Comparison of ENCODE assay signal across 23 mouse cellular contexts in the genomic region with DNA sequence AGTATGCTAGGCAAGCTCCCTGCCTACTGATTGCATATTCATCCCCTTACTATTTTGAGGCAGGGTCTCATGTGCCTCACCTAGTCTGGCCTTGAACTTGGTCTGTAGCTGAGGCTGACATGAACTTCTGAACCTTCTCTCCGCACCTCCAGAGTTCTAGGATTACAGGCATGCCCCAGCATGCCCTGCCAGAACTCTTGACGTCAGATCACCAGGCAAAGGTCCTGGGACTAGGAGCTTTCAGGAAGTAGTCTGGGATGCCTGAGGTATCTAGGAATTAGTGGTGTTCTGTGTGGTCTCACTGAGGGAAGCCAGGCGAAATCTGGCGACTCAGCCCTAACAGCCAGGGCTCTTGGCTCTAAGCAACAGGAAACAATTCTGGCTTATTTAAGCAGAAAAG.
A peak's percentile ranks its signal among the peaks of the same experiment; 100 is the strongest.
DNase-seq lines count a peak whose midpoint lies in the region; ATAC-seq and TF ChIP-seq lines count a peak whose summit lies in the region.
"Had no signal": no experiment of that assay in that cellular context is flagged by ENCODE, and none has a peak within 500 bp of the region (broad histone marks: within the 10 kb centered on the region; RNA-seq: fewer than 3 reads in every experiment).

No protein-coding gene starts in this region.

- no peak for TF ChIP-seq POLR2A in kidney, adult 2 months (IDR thresholded peaks at IDR 0.05; ENCODE audit: low read depth, low read length)

- H3K4me3 ChIP-seq in kidney, adult 2 months (ENCODE audit: insufficient read depth, low read depth, low read length), result no peak overlapping the region
- H3K4me3 ChIP-seq in embryonic facial prominence, embryonic 11.5 days (ENCODE audit: low read depth, low read length), result no peak overlapping the region
- H3K4me3 ChIP-seq in lung, postnatal 0 days (ENCODE audit: low read depth, low read length), result no peak overlapping the region
- H3K4me3 ChIP-seq: embryonic facial prominence, embryonic 13.5 days; forebrain, embryonic 10.5 days; heart, embryonic 13.5 days; liver, embryonic 13.5 days; midbrain, embryonic 10.5 days; stomach, embryonic 15.5 days had no signal

- TF ChIP-seq CTCF in kidney, adult 2 months (conservative IDR thresholded peaks at IDR 0.05; ENCODE audit: insufficient read depth, insufficient read length, low read depth, low read length), result no peak
- no peak for TF ChIP-seq CTCF in lung, postnatal 0 days (IDR thresholded peaks at IDR 0.05)

- no peaks in the 10 kb centered on the region; the same call in 1 of the 2 replicates for H3K4me1 ChIP-seq in kidney, adult 2 months (ENCODE audit: control insufficient read depth, insufficient read depth, low read length)
- H3K4me1 ChIP-seq in embryonic facial prominence, embryonic 11.5 days (ENCODE audit: control insufficient read depth, insufficient read depth, low read length), result no peaks in the 10 kb centered on the region
- H3K4me1 ChIP-seq in lung, postnatal 0 days (ENCODE audit: insufficient read depth, low read depth, low read length), result no peaks in the 10 kb centered on the region
- H3K4me1 ChIP-seq: stomach, embryonic 15.5 days had no signal

- H3K9ac ChIP-seq in embryonic facial prominence, embryonic 11.5 days (replicated peaks; ENCODE audit: low read length), result no peak overlapping the region
- H3K9ac ChIP-seq in lung, postnatal 0 days (replicated peaks; ENCODE audit: low read depth), result no peak overlapping the region
- H3K9ac ChIP-seq: embryonic facial prominence, embryonic 13.5 days; heart, embryonic 13.5 days; liver, embryonic 13.5 days; lung, embryonic 14.5 days; stomach, embryonic 15.5 days had no signal

- ATAC-seq in embryonic facial prominence, embryonic 11.5 days (replicated peaks; ENCODE audit: insufficient number of reproducible peaks, low FRiP score, low TSS enrichment, low read depth), result no peak
- ATAC-seq in lung, postnatal 0 days, result no peak
- ATAC-seq: activated CD4-positive, CD25-positive, alpha-beta regulatory T cell, adult 4 months; hindbrain, postnatal 0 days; intestine, postnatal 0 days had no signal

- 33% methylated on average over 4 of the region's 4 CpGs for whole genome bisulfite sequencing in kidney, adult 2 months
- WGBS in embryonic facial prominence, embryonic 11.5 days, result 47% methylated on average over 4 of the region's 4 CpGs
- 59% methylated on average over 4 of the region's 4 CpGs for WGBS in lung, postnatal 0 days

- no peak overlapping the region for H3K27ac ChIP-seq in kidney, adult 2 months (ENCODE audit: insufficient read depth, low read depth, low read length)
- no peak overlapping the region for H3K27ac ChIP-seq in embryonic facial prominence, embryonic 11.5 days (replicated peaks; ENCODE audit: low read depth, low read length)
- no peak overlapping the region for H3K27ac ChIP-seq in lung, postnatal 0 days (ENCODE audit: low read length)
- H3K27ac ChIP-seq: embryonic facial prominence, embryonic 13.5 days; forebrain, embryonic 10.5 days; heart, embryonic 13.5 days; hindbrain, postnatal 0 days; liver, embryonic 13.5 days; midbrain, embryonic 10.5 days; stomach, embryonic 15.5 days had no signal

- no peaks in the 10 kb centered on the region for H3K27me3 ChIP-seq in kidney, adult 2 months (replicated peaks; ENCODE audit: control insufficient read depth, insufficient read depth, low read length)
- H3K27me3 ChIP-seq in embryonic facial prominence, embryonic 11.5 days (ENCODE audit: control insufficient read depth, insufficient read depth, low read length), result no peaks in the 10 kb centered on the region
- no peaks in the 10 kb centered on the region for H3K27me3 ChIP-seq in lung, postnatal 0 days (replicated peaks; ENCODE audit: insufficient read depth, low read length)
- H3K27me3 ChIP-seq: liver, embryonic 13.5 days; stomach, embryonic 15.5 days had no signal

- H3K4me2 ChIP-seq in embryonic facial prominence, embryonic 11.5 days (ENCODE audit: low read depth, low read length), result no peak overlapping the region
- H3K4me2 ChIP-seq in lung, postnatal 0 days (replicated peaks; ENCODE audit: low read depth, low read length), result no peak overlapping the region
- H3K4me2 ChIP-seq: embryonic facial prominence, embryonic 13.5 days; heart, embryonic 13.5 days; liver, embryonic 13.5 days; lung, embryonic 14.5 days; stomach, embryonic 15.5 days had no signal

- H3K36me3 ChIP-seq in kidney, adult 2 months (ENCODE audit: control insufficient read depth, insufficient read depth, low read length), result no peaks in the 10 kb centered on the region
- no peaks in the 10 kb centered on the region for H3K36me3 ChIP-seq in embryonic facial prominence, embryonic 11.5 days (replicated peaks; ENCODE audit: control insufficient read depth, insufficient read depth, low read depth, low read length)
- no peaks in the 10 kb centered on the region for H3K36me3 ChIP-seq in lung, postnatal 0 days (ENCODE audit: insufficient read depth, low read length)
- H3K36me3 ChIP-seq: embryonic facial prominence, embryonic 13.5 days; forebrain, embryonic 10.5 days; heart, embryonic 13.5 days; liver, embryonic 13.5 days; midbrain, embryonic 10.5 days; stomach, embryonic 15.5 days had no signal

- peak; percentile 13 for DNase-seq in embryo, embryonic 10 days (ENCODE audit: low spot score)
- DNase-seq in embryo, embryonic 9.5 days (ENCODE audit: extremely low spot score), result no peak
- DNase-seq in kidney, adult 2 months, result peak; percentile 44
- no peak for DNase-seq in kidney, postnatal 10 days
- DNase-seq in ES-CJ7 (ENCODE audit: low read depth, low spot score), result peak; percentile 21
- DNase-seq in embryonic facial prominence, embryonic 11.5 days (ENCODE audit: low spot score), result peak; percentile 38
- DNase-seq in lung, postnatal 0 days (ENCODE audit: low spot score), result no peak
- DNase-seq in urinary bladder, postnatal 10 days (ENCODE audit: low spot score), result no peak
- DNase-seq: cerebellum, adult 11-12 months; cerebellum, postnatal 14 days; heart, postnatal 36 days; liver, embryonic 13.5 days; lung, embryonic 14.5 days; lung, postnatal 4 days; thymus, adult 18-20 months had no signal

- no peak for TF ChIP-seq EP300 in lung, postnatal 0 days (IDR thresholded peaks at IDR 0.05)

- H3K9me3 ChIP-seq in embryonic facial prominence, embryonic 11.5 days (replicated peaks; ENCODE audit: control insufficient read depth, low read length), result no peaks in the 10 kb centered on the region
- no peaks in the 10 kb centered on the region for H3K9me3 ChIP-seq in lung, postnatal 0 days (ENCODE audit: low read length)
- H3K9me3 ChIP-seq: embryonic facial prominence, embryonic 13.5 days; forebrain, embryonic 10.5 days; heart, embryonic 13.5 days; liver, embryonic 13.5 days; stomach, embryonic 15.5 days had no signal

Comparison
In these comparisons a context has a peak if more than half of its experiments do, and no peak if none do; other contexts are left out.
1. DNase-seq: peak in embryo, embryonic 10 days (single experiment), kidney, adult 2 months (single experiment), ES-CJ7 (single experiment) and embryonic facial prominence, embryonic 11.5 days (single experiment); none in embryo, embryonic 9.5 days (single experiment), kidney, postnatal 10 days (single experiment), lung, postnatal 0 days (single experiment) and urinary bladder, postnatal 10 days (single experiment).